Mouse (Mus musculus) CH12.LX (cell line): Measurements from ENCODE around the gene Becn1. TPM values are rescaled to one million over a fixed set of nuclear protein-coding genes. Genes with fewer than 3 reads are reported as not detected.

Experiments used
- DNase-seq: peaks from one replicate; pipeline ENCODE4 v3.0.0-alpha.2; 2013; ENCODE audit errors: extremely low read depth
- H3K27ac ChIP-seq: 2 replicates; pipeline ENCODE4 v1.5.1; 2012; ENCODE audit warnings: low read depth, mild to moderate bottlenecking, control low read depth, moderate library complexity; ENCODE audit not compliant: insufficient read depth
- H3K27me3 ChIP-seq: replicated peaks from 2 replicates; pipeline ENCODE3; 2012; ENCODE audit warnings: inconsistent platforms
- H3K36me3 ChIP-seq, 2 experiments: replicated peaks in 1 of 2; 2 replicates each; pipeline versions ENCODE3 to v1.6.1; 2012; ENCODE audit warnings: inconsistent platforms in 1 of 2, low read length in 1 of 2, mild to moderate bottlenecking in 1 of 2, mixed read lengths in 1 of 2, moderate library complexity in 1 of 2; ENCODE audit not compliant: control insufficient read depth in 1 of 2, insufficient read depth in 1 of 2
- H3K4me1 ChIP-seq, 2 experiments: 2 replicates each; pipeline ENCODE4 v1.6.1; 2012; ENCODE audit warnings: inconsistent platforms in 1 of 2, moderate library complexity in 1 of 2; ENCODE audit not compliant: insufficient read depth in 2 of 2, control insufficient read depth in 1 of 2
- H3K4me2 ChIP-seq: 2 replicates; pipeline ENCODE4 v1.6.1; 2012; ENCODE audit warnings: low read depth, mild to moderate bottlenecking, control low read depth; ENCODE audit not compliant: poor library complexity, insufficient read depth, severe bottlenecking
- H3K4me3 ChIP-seq, 3 experiments: fragments of 150-350 bp in 1 of 3; sonication (generic) in 1 of 3; replicated peaks in 1 of 3; 2 replicates each; pipeline versions ENCODE3 to v1.5.1; 2011 to 2012; ENCODE audit warnings: low read depth in 2 of 3, low read length in 2 of 3, mild to moderate bottlenecking in 2 of 3, moderate library complexity in 2 of 3, control low read depth in 1 of 3, improper control_type of control experiment in 1 of 3, inconsistent platforms in 1 of 3, mixed read lengths in 1 of 3; ENCODE audit not compliant: poor library complexity in 1 of 3
- H3K79me2 ChIP-seq: replicated peaks from 2 replicates; pipeline ENCODE4 v1.6.1; 2012; ENCODE audit warnings: mild to moderate bottlenecking, moderate library complexity; ENCODE audit not compliant: control insufficient read depth, poor library complexity, insufficient read depth, severe bottlenecking; ENCODE audit errors: extremely low read depth
- H3K9ac ChIP-seq: 2 replicates; pipeline ENCODE4 v1.6.1; 2012; ENCODE audit warnings: low read depth, mild to moderate bottlenecking, control low read depth, moderate library complexity; ENCODE audit not compliant: insufficient read depth
- H3K9me3 ChIP-seq: replicated peaks from 2 replicates; pipeline ENCODE3; 2012; ENCODE audit warnings: low read length, inconsistent platforms, mixed read lengths
- BHLHE40 ChIP-seq: IDR thresholded peaks from 2 replicates; pipeline ENCODE4 v1.6.1; 2011; ENCODE audit warnings: mild to moderate bottlenecking, low read depth, low read length, improper control_type of control experiment
- CHD1 ChIP-seq: IDR thresholded peaks from 2 replicates; pipeline ENCODE4 v1.6.1; 2012; ENCODE audit warnings: low read depth, low read length, improper control_type of control experiment, inconsistent platforms
- ELF1 ChIP-seq: IDR thresholded peaks from 2 replicates; pipeline ENCODE4 v1.6.1; 2014; ENCODE audit warnings: low read depth, mild to moderate bottlenecking, inconsistent platforms, low read length, improper control_type of control experiment
- EP300 ChIP-seq: IDR thresholded peaks from 2 replicates; pipeline ENCODE4 v1.6.1; 2011; ENCODE audit warnings: low read length, improper control_type of control experiment
- ETS1 ChIP-seq: conservative IDR thresholded peaks from 2 replicates; pipeline ENCODE4 v1.6.1; 2012; ENCODE audit warnings: low read depth, mild to moderate bottlenecking, inconsistent platforms, low read length, improper control_type of control experiment, moderate library complexity
- GABPA ChIP-seq: IDR thresholded peaks from 2 replicates; pipeline ENCODE4 v1.6.1; 2012; ENCODE audit warnings: low read depth, low read length, improper control_type of control experiment, inconsistent platforms; ENCODE audit not compliant: insufficient replicate concordance
- HCFC1 ChIP-seq: IDR thresholded peaks from 2 replicates; pipeline ENCODE4 v1.6.1; 2012; ENCODE audit warnings: low read depth, mild to moderate bottlenecking, inconsistent platforms, low read length, improper control_type of control experiment
- IRF4 ChIP-seq: IDR thresholded peaks from 2 replicates; pipeline ENCODE4 v1.6.1; 2014; ENCODE audit warnings: low read depth, mild to moderate bottlenecking, inconsistent platforms, low read length, improper control_type of control experiment
- KAT2A ChIP-seq: IDR thresholded peaks from 2 replicates; pipeline ENCODE4 v1.6.1; 2012; ENCODE audit warnings: low read length, improper control_type of control experiment, inconsistent platforms; ENCODE audit not compliant: insufficient replicate concordance
- MAZ ChIP-seq: IDR thresholded peaks from 2 replicates; pipeline ENCODE4 v1.6.1; 2012; ENCODE audit warnings: low read depth, mild to moderate bottlenecking, inconsistent platforms, low read length, improper control_type of control experiment, moderate library complexity
- MEF2A ChIP-seq: IDR thresholded peaks from 2 replicates; pipeline ENCODE4 v1.6.1; 2014; ENCODE audit warnings: low read depth, mild to moderate bottlenecking, inconsistent platforms, low read length, improper control_type of control experiment, borderline replicate concordance
- MYC ChIP-seq: IDR thresholded peaks from 2 replicates; pipeline ENCODE4 v1.6.1; 2011; ENCODE audit warnings: low read depth, mild to moderate bottlenecking, improper control_type of control experiment, low read length
- NELFE ChIP-seq: IDR thresholded peaks from 2 replicates; pipeline ENCODE4 v1.6.1; 2011; ENCODE audit warnings: low read depth, low read length, improper control_type of control experiment
- PAX5 ChIP-seq: IDR thresholded peaks from 2 replicates; pipeline ENCODE4 v1.6.1; 2012; ENCODE audit warnings: low read length, inconsistent platforms, mixed read lengths
- RAD21 ChIP-seq: IDR thresholded peaks from 2 replicates; pipeline ENCODE4 v1.6.1; 2011; ENCODE audit warnings: low read depth, mild to moderate bottlenecking, low read length, improper control_type of control experiment, moderate library complexity
- SIN3A ChIP-seq: IDR thresholded peaks from 2 replicates; pipeline ENCODE4 v1.6.1; 2012; ENCODE audit warnings: low read length, improper control_type of control experiment, inconsistent platforms
- SMC3 ChIP-seq: IDR thresholded peaks from 2 replicates; pipeline ENCODE4 v1.6.1; 2011; ENCODE audit warnings: low read depth, low read length, improper control_type of control experiment
- TCF12 ChIP-seq: IDR thresholded peaks from 2 replicates; pipeline ENCODE4 v1.6.1; 2014; ENCODE audit warnings: low read depth, mild to moderate bottlenecking, inconsistent platforms, low read length, improper control_type of control experiment
- USF2 ChIP-seq: conservative IDR thresholded peaks from 2 replicates; pipeline ENCODE4 v1.6.1; 2011; ENCODE audit warnings: low read depth, low read length, improper control_type of control experiment
- ZKSCAN1 ChIP-seq: IDR thresholded peaks from 2 replicates; pipeline ENCODE4 v1.6.1; 2012; ENCODE audit warnings: low read depth, inconsistent platforms, low read length, improper control_type of control experiment, borderline replicate concordance
- ZMIZ1 ChIP-seq: IDR thresholded peaks from 2 replicates; pipeline ENCODE4 v1.6.1; 2012; ENCODE audit warnings: low read depth, mild to moderate bottlenecking, inconsistent platforms, low read length, improper control_type of control experiment
- dilution Hi-C: fragments of 300-500 bp; cut with MboI; formaldehyde crosslinking; loops from 2 replicates; pipeline ENCODE4 v1.14.3; 2020; ENCODE audit warnings: low sequenced_read_pairs; ENCODE audit not compliant: extremely low pct_unique_long_range_greater_than_20kb, extremely low pct_ligation_motif_present
- in situ Hi-C: fragments of 300-500 bp; cut with MboI; formaldehyde crosslinking; loops from 3 replicates; pipeline ENCODE4 v1.14.3; 2019; ENCODE audit warnings: low sequenced_read_pairs, low pct_ligation_motif_present, low pct_unique_long_range_greater_than_20kb, mixed read lengths
- polyA plus RNA-seq: library from polyadenylated mRNA; unstranded; fragments of >175 nt; gene quantifications from 2 replicates; pipeline ENCODE4 v1.2.1, GENCODE M21; 2012; ENCODE audit warnings: low read depth; ENCODE audit not compliant: insufficient read length
- total RNA-seq, 2 experiments: library from RNA; depleted of rRNA; stranded (reverse); fragments of 300-350 nt in 1 of 2; fragments of >200 nt in 1 of 2; gene quantifications; 2 replicates each; pipeline ENCODE4 v1.2.3; 2012 to 2014

Becn1 gene
- total and polyA plus RNA-seq, 3 experiments = 177 to 280 (median 224) TPM

DNA sequence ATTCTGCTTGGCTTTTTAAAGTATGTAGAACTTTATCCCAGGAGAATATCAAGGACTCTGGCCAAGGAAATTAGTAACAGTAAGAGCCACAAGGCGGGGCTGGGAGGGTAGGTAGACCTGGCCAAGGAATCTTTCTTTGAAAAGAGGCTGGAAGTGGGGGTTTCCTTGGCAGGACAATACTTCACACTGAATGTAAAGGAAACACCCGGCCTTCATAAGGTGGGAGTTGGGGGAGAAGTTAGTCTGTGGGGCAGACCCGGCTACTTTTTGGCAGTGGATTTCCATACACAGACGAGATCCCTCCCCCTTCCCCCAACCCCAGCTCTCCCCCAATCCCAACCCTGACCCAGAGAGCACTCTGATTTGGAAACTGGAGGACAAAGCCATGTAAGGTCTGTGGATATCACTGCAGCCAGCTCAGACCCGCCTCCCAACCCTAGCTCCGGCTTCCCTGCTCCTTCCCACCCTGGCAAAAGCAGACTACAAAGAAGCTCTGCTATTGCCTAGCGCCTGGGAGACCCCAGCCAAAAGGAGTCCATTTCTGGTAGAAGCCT lies 28.4 kb upstream of the Becn1 start, which contains the start of gene Aoc3:
TSS of gene Aoc3 (plus strand) at position 235 of the 554 bp plus-strand sequence.
- Histone ChIP-seq H3K4me3 (no peak within 1 kb of the TSS), H3K27me3 (no peaks in the 10 kb centered on the region)
- dilution Hi-C loops = no loop called here

DNA sequence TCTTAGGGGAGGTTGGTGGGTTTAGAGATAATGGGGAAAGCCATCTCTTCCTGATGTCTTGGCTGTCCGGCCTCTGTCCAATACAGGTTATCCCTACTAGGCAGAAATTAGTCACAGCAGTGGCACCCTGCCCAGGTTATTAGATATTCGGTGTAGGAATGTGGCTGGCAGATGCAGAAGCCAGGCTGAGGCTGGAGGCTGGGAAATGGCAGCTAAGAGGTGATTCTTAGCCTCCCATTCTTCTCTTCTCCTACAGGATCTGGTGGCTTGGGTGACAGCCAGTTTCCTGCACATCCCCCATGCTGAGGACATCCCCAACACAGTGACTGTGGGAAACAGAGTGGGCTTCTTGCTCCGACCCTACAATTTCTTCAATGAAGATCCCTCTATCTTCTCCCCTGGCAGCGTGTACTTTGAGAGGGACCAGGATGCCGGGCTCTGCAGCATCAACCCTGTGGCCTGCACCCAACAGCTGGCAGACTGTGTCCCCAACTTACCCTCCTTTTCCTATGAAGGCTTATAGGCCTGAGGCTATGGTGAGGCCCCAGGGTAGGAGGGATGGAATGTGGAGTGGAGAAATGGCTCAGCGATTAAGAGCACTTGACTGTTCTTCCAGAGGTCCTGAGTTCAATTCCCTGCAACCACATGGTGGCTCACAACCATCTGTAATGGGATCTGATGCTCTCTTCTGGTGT lies 27.0 kb upstream of the Becn1 start:
- Histone ChIP-seq H3K36me3 (peaks cover 30 to 74% of the 10 kb centered on the region in 2 experiments), H3K4me2 (no peak overlapping the region), H3K9ac (no peak overlapping the region), H3K79me2 (no peaks in the 10 kb centered on the region), H3K27ac (no peak overlapping the region), H3K4me1 (peaks cover 0 to 7% of the 10 kb centered on the region in 2 experiments; a peak in 2 of 4 replicates), H3K27me3 (no peaks in the 10 kb centered on the region), H3K9me3 (no peaks in the 10 kb centered on the region), H3K4me3 (no peak overlapping the region)
- DNase-seq = no peak
- TF ChIP-seq BHLHE40 (no peak), MEF2A (no peak), EP300 (no peak), SIN3A (no peak), IRF4 (no peak), USF2 (no peak), RAD21 (no peak), NELFE (no peak), MAZ (no peak), ETS1 (no peak), KAT2A (no peak), TCF12 (no peak), ZKSCAN1 (no peak), HCFC1 (no peak), GABPA (no peak), ZMIZ1 (no peak)
- in situ Hi-C loops (no loop called here), dilution Hi-C loops (no loop called here)

More for the DNA sequence above, 28.4 kb upstream of the Becn1 start, which contains the start of gene Aoc3:
- Histone ChIP-seq H3K4me1 (peaks cover 0 to 14% of the 10 kb centered on the region in 2 experiments; a peak in 2 of 4 replicates), H3K79me2 (no peaks in the 10 kb centered on the region), H3K4me2 (no peak within 1 kb of the TSS), H3K36me3 (peaks cover 17 to 61% of the 10 kb centered on the region in 2 experiments), H3K9me3 (no peaks in the 10 kb centered on the region)
- in situ Hi-C loops = loop anchor here (10.0 kb wide), 1 partner anchor 64 kb away; no protein-coding TSS in a partner anchor
- no peak for DNase-seq
- TF ChIP-seq PAX5 (no peak), SMC3 (no peak), KAT2A (no peak), CHD1 (no peak), ETS1 (no peak), EP300 (no peak), MYC (no peak), BHLHE40 (no peak), ELF1 (no peak), ZMIZ1 (no peak), USF2 (no peak)
- TF ChIP-seq, all 38 proteins: peak for 0
- Histone ChIP-seq H3K27ac (no peak within 1 kb of the TSS), H3K9ac (no peak within 1 kb of the TSS)
